Mouse (Mus musculus) kidney, embryonic 16.5 days (tissue): ENCODE results near the gene Heatr5a. TPM values are rescaled to one million over a fixed set of nuclear protein-coding genes. Genes with fewer than 3 reads are reported as not detected.
A peak's percentile ranks its signal among the peaks of the same experiment; 100 is the strongest.

Source experiments
- ATAC-seq: fragments of 200-750 bp; cut with Nextera tagmentation; 2 replicates; pipeline ENCODE4 v1.8.0; 2017; ENCODE audit warnings: moderate TSS enrichment; ENCODE audit not compliant: low FRiP score, low TSS enrichment
- H3K27ac ChIP-seq: fragments of 300-500 bp; sonication (generic); 2 replicates; pipeline ENCODE4 v1.5.1; 2014; ENCODE audit warnings: low read length
- H3K27me3 ChIP-seq: fragments of 300-500 bp; sonication (generic); 2 replicates; pipeline ENCODE4 v1.6.1; 2014; ENCODE audit warnings: low read length, control low read depth, mixed read lengths; ENCODE audit not compliant: insufficient read depth
- H3K36me3 ChIP-seq: fragments of 300-500 bp; sonication (generic); 2 replicates; pipeline ENCODE4 v1.6.1; 2014; ENCODE audit warnings: low read length, control low read depth, mixed read lengths; ENCODE audit not compliant: insufficient read depth
- H3K4me1 ChIP-seq: fragments of 300-500 bp; sonication (generic); 2 replicates; pipeline ENCODE4 v1.6.1; 2014; ENCODE audit warnings: low read length, control low read depth, mixed read lengths; ENCODE audit not compliant: insufficient read depth
- H3K4me2 ChIP-seq: fragments of 300-500 bp; sonication (generic); replicated peaks from 2 replicates; pipeline ENCODE4 v1.6.1; 2014; ENCODE audit warnings: low read depth, low read length
- H3K4me3 ChIP-seq: fragments of 300-500 bp; sonication (generic); 2 replicates; pipeline ENCODE4 v1.5.1; 2014; ENCODE audit warnings: mild to moderate bottlenecking, low read length
- H3K9ac ChIP-seq: fragments of 300-500 bp; sonication (generic); replicated peaks from 2 replicates; pipeline ENCODE4 v1.6.1; 2014; ENCODE audit warnings: low read length
- H3K9me3 ChIP-seq: fragments of 300-500 bp; sonication (generic); 2 replicates; pipeline ENCODE4 v1.6.1; 2016; ENCODE audit warnings: low read length, control low read depth
- WGBS: fragments of 180-500 bp; shearing (Covaris S2); extraction: QIAGEN DNeasy Blood & Tissue Kit; methylation state at CpG from one replicate; pipeline ENCODE4 v1.1.7; 2014; 5-methylcytosine and 5-hydroxymethylcytosine counted together
- polyA plus RNA-seq: library from polyadenylated mRNA; unstranded; fragments of >200 nt; fragmentation: Nextera tagmentation; extraction: Ambion mirVana; gene quantifications from 2 replicates; pipeline ENCODE4 v1.2.1, GENCODE M21; 2015

Gene Heatr5a
- polyA plus RNA-seq, 1 experiment from 2014 or later, result 9.4 TPM

DNA sequence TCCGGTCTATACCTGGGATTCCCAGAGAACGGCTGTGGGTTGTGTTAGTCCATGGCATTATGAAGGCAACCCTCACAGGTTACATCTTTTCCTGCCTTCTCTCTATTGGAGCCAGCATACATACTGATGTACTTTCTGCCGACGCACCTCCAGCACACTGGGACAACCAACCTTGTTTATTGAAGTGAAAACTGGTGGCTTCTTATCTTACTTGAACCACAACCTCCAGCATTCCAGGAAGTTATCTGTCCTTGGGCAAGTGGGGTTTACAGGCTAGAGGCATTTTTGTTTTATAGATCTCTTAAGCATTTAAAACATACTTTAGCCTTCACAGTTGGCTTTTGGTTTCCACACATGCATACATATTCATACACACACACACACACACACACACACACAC, 119.5 kb downstream of the Heatr5a start:
- H3K4me2 ChIP-seq, result no peak overlapping the region
- no peak overlapping the region for H3K4me3 ChIP-seq
- no peaks in the 10 kb centered on the region for H3K27me3 ChIP-seq
- H3K4me1 ChIP-seq, result no peaks in the 10 kb centered on the region
- no peak overlapping the region for H3K27ac ChIP-seq
- H3K9me3 ChIP-seq, result no peaks in the 10 kb centered on the region
- no peaks in the 10 kb centered on the region for H3K36me3 ChIP-seq
- no peak for ATAC-seq
- WGBS, result 88% methylated on average over 4 of the region's 4 CpGs
- no peak overlapping the region for H3K9ac ChIP-seq

DNA sequence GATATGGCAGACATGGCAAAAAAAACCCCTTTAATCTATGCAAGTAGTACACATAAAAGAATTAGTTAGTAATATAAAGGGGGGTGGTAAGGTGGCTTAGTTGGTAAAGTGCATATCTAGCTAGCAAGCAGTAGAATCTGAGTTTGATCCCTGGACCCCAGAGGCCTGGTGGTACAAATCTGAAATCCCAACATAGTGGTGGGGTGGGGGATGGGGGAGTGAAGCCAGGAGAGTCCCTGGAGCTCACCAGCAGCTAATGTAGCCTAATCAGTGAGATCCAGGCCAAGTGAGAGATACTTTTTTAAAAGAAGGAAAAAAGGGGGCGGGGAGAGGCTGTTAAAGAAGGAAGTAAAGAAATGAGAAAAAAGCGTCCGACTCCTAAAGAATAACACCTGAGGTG, 120.0 kb downstream of the Heatr5a start:
- H3K4me1 ChIP-seq, result no peaks in the 10 kb centered on the region
- ATAC-seq, result no peak
- H3K36me3 ChIP-seq, result no peaks in the 10 kb centered on the region
- no peak overlapping the region for H3K9ac ChIP-seq
- H3K4me3 ChIP-seq, result no peak overlapping the region
- H3K4me2 ChIP-seq, result no peak overlapping the region
- H3K9me3 ChIP-seq, result no peaks in the 10 kb centered on the region
- WGBS, result 90% methylated on average over 3 of the region's 3 CpGs
- no peak overlapping the region for H3K27ac ChIP-seq
- H3K27me3 ChIP-seq, result no peaks in the 10 kb centered on the region

DNA sequence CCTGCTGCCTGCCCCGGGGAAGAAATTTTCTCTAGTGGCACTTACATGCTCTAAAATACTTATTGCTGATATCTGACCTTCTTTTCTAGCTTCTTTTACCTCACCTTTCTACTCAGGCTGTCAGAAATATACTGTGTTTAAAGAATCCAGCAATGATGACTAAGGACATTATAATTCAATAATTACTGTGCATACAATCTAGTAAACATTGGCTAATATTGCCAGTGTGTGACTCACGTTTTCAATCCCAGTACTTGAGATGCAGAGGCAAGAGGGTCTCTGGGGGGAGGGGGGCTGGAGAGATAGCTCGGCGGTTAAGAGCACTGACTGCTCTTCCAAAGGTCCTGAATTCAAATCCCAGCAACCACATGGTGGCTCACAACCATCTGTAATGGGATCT, 120.8 kb downstream of the Heatr5a start:
- H3K4me3 ChIP-seq, result no peak overlapping the region
- H3K27me3 ChIP-seq, result no peaks in the 10 kb centered on the region
- H3K27ac ChIP-seq, result no peak overlapping the region
- no peaks in the 10 kb centered on the region for H3K9me3 ChIP-seq
- no peaks in the 10 kb centered on the region for H3K36me3 ChIP-seq
- H3K4me2 ChIP-seq, result no peak overlapping the region
- H3K9ac ChIP-seq, result no peak overlapping the region
- no peak for ATAC-seq
- WGBS, result 84% methylated on average over 4 of the region's 4 CpGs
- H3K4me1 ChIP-seq, result peaks cover under 1% of the 10 kb centered on the region; the same call in 1 of the 2 replicates

DNA sequence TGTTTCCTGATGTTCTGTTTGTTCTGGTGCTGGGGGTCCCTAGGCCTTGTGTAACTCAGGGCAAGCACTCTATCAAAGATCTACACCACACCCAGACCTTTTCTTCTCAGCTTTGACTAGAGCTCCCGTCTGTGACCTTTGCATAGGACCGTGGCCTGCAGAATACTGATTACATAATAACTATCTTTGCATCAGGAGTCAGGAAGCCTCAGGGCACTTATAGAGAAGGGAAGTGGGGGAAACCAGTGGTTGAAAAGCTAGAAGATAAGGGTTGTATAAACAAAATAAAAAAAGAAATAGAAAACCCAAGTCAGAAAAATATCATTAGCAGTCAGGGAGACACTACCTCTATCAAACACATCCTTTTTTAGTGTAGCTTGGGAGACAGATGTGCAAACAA, 121.2 kb downstream of the Heatr5a start:
- Histone ChIP-seq H3K4me1 (peaks cover 3% of the 10 kb centered on the region; the same call in 1 of the 2 replicates), H3K27me3 (no peaks in the 10 kb centered on the region), H3K9me3 (no peaks in the 10 kb centered on the region), H3K4me3 (no peak overlapping the region), H3K9ac (no peak overlapping the region), H3K36me3 (no peaks in the 10 kb centered on the region), H3K4me2 (no peak overlapping the region), H3K27ac (no peak overlapping the region)
- ATAC-seq, result no peak
- 79% methylated on average over 2 of the region's 2 CpGs for WGBS

DNA sequence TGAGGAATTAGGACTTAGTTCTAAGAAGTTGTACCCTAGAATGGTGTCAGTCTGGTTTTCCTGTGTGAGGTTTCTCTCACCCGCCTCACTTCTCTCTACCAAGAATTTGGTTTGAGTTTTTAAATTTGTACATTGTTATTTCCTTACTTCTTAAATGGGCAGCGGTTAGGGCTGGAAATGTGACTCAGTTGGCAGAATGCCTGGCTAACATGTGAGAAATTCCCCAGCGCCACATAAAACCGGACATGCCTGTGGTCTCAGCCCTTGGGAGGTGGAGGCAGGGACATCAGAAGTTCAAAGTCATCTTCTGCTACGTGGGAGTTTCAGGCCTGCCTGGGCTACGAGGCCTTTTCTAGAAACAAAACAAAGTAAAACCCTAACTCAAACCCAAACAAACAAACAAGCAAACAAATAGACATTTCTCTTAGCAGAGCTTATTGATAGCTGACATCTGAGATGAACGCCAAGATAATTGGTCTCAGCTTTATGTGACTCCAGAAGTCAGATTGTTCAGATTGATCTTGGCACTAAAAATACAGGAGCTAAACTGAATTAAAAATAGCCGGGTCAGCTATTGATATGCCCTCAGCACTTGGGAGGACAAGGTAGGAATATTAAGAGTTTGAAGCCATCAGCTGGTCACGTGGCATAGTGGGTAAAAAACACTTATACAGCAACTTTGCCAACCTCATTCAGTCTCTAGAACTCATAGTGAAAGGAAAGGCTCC, 123.0 kb downstream of the Heatr5a start:
- no peak overlapping the region for H3K27ac ChIP-seq
- H3K4me2 ChIP-seq, result no peak overlapping the region
- no peak for ATAC-seq
- no peaks in the 10 kb centered on the region for H3K36me3 ChIP-seq
- H3K9ac ChIP-seq, result no peak overlapping the region
- H3K9me3 ChIP-seq, result no peaks in the 10 kb centered on the region
- WGBS, result 65% methylated on average over 9 of the region's 9 CpGs
- no peak overlapping the region for H3K4me3 ChIP-seq
- peaks cover 13% of the 10 kb centered on the region for H3K4me1 ChIP-seq
- H3K27me3 ChIP-seq, result no peaks in the 10 kb centered on the region

DNA sequence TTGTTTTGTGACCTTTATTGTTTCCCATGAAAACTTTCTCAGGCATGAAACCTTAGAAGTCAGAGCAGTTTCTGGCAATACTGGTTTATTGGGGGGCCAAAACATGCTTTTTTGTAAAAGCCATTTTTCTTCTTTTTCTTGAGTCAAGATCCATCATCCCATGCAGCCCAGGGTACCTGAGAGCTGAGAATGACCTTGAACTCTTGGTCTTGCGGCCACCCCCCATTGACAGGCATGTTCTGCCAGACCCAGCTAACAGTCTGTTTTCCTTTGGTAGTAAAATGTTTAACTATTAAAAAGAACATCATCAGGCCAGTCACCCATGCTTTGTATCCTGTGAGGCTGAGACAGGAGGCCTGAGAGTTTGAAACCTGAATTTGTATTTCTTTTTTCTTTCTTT, 125.9 kb downstream of the Heatr5a start:
- Histone ChIP-seq H3K4me3 (peak overlapping the region; percentile 63), H3K4me1 (peaks cover 13% of the 10 kb centered on the region), H3K27me3 (no peaks in the 10 kb centered on the region), H3K27ac (peak overlapping the region; percentile 95), H3K4me2 (peak overlapping the region; percentile 79), H3K9me3 (no peaks in the 10 kb centered on the region), H3K9ac (no peak overlapping the region), H3K36me3 (no peaks in the 10 kb centered on the region)
- peak; percentile 35; the same call in 1 of the 2 replicates for ATAC-seq
- WGBS, result 24% methylated on average over 1 of the region's 1 CpGs

DNA sequence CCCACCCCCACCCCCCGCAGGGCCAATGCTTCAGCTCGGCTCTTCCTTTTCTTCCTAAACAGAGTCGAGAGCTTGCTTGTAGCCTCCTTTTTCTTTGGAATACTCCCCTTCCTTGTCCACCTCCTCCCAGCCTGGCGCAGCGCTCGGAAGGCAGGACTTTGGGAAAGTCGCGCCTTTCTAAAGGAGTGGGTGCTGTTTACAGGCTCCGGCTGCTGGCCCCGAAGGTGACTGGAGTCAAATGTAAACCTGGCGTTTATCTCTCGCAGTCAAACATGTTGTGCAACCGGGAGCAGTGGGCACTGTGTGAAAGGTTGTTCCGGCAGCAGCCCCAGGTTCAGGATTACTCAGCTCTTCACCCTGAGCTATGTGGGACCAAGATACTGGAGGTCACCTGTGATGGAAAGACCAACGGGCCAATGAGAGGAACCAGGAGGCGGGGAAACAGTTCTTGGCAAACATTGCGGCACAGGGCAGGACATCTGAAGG, 126.3 kb downstream of the Heatr5a start:
- peak overlapping the region; percentile 79 for H3K4me2 ChIP-seq
- peak overlapping the region; percentile 95 for H3K27ac ChIP-seq
- no peaks in the 10 kb centered on the region for H3K27me3 ChIP-seq
- ATAC-seq, result peak; percentile 99
- no peaks in the 10 kb centered on the region for H3K36me3 ChIP-seq
- H3K9ac ChIP-seq, result peak overlapping the region; percentile 76
- no peaks in the 10 kb centered on the region for H3K9me3 ChIP-seq
- H3K4me3 ChIP-seq, result peak overlapping the region; percentile 63
- WGBS, result under 1% methylated on average over 17 of the region's 17 CpGs
- H3K4me1 ChIP-seq, result peaks cover 13% of the 10 kb centered on the region

DNA sequence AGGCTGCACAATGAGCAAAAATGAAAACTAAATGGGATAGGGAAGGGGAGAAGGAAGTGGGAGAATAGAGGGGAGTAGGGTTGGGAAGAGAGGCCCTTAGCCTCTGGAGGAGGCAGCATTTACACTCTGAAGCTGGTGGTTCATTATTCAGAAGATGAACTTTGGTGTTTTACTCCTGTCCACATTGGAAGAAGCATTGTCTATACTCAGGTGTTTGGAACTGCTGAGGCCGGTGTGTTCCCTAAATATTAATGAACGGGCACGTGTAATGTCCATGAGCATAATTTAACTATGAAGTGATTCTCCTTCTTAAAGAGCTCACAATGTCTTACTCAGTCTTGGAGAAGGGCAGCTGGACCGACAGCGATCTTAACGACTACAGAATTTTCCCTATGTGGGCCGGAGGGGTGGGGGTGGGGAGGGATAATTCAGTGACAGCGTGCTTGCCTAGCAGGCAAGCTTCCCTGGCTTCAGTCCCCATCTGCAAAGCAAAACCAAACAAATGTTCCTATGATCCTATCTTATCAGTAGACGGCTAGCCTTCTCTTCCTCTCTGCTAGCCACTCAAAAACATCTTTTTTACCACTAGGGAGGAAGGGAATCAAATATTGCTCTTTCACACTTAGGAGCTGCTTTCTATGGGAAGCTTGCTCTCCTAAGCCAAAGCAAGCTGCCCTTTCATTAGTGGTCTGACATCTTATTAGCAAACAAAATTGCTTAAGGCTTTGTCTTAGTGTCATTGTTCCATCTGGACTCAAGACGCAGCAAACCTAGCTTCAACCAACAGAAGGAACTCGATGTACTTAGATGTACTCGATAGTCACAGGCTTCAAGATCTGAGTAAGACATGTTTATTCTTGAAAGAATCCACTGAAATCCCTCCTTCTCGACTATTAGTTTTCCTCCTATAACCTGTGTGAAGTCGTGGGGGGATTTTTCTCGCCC, 127.3 kb downstream of the Heatr5a start:
- Histone ChIP-seq H3K27ac (peak overlapping the region; percentile 95), H3K4me2 (peak overlapping the region; percentile 79), H3K36me3 (no peaks in the 10 kb centered on the region), H3K9ac (peak overlapping the region; percentile 76), H3K4me1 (peaks cover 13% of the 10 kb centered on the region), H3K4me3 (peak overlapping the region; percentile 63), H3K27me3 (no peaks in the 10 kb centered on the region), H3K9me3 (no peaks in the 10 kb centered on the region)
- 45% methylated on average over 15 of the region's 15 CpGs for WGBS
- ATAC-seq, result no peak

DNA sequence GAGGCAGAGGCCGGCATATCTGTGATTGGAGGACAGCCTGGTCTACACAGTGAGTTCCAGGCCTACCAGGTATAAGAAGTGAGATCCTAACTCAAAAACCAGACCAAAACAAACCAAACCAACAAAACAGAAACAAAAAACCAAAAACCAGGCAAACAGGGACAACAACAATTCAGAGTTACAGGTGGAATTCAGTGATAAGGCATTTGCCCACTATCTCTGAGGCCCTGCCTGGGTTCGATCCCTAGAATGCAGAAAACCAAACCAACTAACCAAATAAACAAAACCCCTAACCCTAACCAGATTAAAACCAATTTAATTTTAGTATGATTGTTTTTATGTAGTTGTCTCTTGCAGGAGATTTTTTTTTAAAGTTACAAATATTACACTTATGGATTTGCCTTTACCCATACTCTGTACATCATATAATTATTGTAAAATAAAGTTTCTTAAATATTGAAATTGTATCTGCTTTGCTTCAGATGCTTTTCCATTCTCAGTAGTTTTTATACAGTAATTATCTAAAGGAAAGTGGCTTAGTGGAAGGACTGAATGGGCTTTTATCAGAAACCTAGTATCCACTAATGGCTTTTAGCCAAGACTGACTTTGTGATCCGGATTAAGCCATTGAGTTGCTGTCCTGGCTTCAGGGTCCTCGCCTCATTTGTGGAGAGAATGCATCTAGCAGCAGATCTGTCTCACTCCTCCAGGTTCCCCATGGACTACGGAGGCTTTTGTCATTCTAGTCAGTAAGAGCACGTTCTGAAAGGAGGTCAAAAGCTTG, 128.8 kb downstream of the Heatr5a start:
- no peak overlapping the region for H3K9ac ChIP-seq
- 77% methylated on average over 6 of the region's 6 CpGs for WGBS
- H3K36me3 ChIP-seq, result no peaks in the 10 kb centered on the region
- H3K4me1 ChIP-seq, result peaks cover 13% of the 10 kb centered on the region
- H3K4me3 ChIP-seq, result no peak overlapping the region
- no peak overlapping the region for H3K4me2 ChIP-seq
- no peaks in the 10 kb centered on the region for H3K9me3 ChIP-seq
- H3K27ac ChIP-seq, result no peak overlapping the region
- no peak for ATAC-seq
- H3K27me3 ChIP-seq, result no peaks in the 10 kb centered on the region
